Mouse (Mus musculus): Measurements from ENCODE around the gene Map7d2.
"Not testable (repeated sequence)": the region's sequence is repeated elsewhere in the genome, so short reads cannot be mapped to it uniquely, and the experiment has no call there.

Map7d2 gene

DNA sequence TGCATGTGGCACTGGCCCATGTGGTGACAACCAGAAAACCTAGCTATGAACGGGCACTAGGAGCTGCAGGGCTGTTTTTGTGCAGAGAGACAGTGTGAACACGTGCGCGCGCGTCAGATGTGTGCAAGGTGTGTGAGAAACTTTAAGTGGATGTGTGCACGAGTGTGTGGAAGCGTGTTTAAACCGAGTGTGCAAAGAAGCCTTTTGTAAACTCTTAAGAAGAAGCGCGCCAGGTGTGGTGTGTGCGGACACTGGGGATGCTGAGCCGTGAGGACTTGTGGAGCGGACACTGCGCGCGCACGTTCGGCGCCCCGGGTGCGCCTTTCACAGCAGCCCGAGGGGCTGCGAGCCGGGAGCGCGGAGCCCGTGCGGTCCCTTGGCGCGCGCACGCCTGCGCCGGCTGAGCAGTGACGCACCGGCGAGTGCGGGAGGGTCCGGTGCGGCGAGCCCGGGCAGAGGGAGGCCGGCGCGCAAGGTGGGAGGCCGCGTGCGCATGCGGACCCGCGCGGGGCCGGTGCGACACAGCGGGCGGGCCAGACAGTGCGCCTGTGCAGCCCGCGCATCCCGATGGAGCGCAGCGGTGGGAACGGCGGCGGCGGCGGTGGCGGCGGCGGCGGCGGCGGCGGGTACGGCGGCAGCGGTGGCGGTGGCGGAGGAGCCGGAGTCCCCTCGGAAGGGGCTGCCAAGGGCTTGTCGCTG lies at the start of gene Map7d2:
Map7d2 (plus strand) TSS at position 443 of the 699 bp plus-strand sequence.
- DNase-seq: no peak

- DNase-seq: peak; percentile 79 to 92
These were observed 42.3 kb upstream of the Map7d2 start, which contains the start of gene Eif1ax for GRCm38 (mm10) chrX:159371831-159372752. TSS of gene Eif1ax (plus strand) at chrX:159372178.

DNA sequence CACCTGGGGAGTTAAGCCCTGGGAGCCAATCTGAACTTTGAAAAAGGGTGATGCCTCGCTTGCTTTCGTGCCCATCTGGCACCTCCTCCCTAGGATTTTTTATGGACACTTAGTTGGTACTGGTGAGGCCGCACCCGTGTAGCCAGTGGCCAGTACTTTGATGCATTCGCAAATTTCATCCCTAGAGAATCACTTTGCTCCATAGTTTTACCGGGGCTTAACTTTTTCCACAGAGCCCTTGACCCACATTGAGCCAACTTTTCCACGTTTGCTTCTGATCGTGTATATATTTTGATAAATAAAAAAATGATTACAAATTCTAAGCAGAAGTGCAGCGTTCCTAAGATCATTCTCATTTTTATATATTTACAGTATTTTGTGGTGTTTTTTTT lies 41.6 kb upstream of the Map7d2 start:
- DNase-seq: no peak

GRCm38 (mm10) chrX:159387105-159387504 lies 27.3 kb upstream of the Map7d2 start:
- DNase-seq: no peak

- DNase-seq: no peak
These were observed 25.4 kb upstream of the Map7d2 start for GRCm38 (mm10) chrX:159388953-159389352.

DNA sequence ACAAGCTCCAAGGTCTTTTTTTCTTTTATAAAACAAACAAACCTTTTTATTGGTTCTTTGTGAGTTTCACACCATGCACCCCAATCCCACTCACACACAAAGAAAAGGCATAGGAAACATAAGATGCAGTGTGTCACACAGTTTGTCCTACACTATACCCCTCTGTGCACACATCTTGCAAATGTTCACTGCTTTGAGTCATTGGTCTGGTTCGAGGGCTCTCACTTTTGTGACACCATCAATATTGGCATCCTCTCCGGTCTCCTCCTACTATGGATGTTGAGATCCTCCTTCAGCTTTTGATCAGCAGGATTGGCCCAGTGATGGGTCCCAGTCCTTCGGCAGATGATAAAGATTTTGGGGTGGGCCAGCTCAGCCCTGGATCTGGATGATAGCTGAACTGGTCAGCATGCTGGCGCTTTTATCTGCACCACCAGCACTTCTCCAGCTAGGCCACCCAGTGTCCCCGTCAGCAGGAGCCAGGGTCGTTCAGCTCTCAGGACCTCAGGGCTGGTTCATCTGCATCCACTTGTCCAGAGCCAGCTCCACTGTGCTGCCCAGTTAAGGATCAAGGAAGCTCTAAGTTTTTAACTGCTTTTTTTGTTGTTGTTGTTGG lies 23.9 kb upstream of the Map7d2 start:
- no peak for DNase-seq

- DNase-seq: no peak
These were observed 23.1 kb upstream of the Map7d2 start for GRCm38 (mm10) chrX:159391239-159391638.

- peak in 1 of 2 experiments; percentile 53 for DNase-seq
These were observed 5.1 kb upstream of the Map7d2 start for GRCm38 (mm10) chrX:159409253-159409652.

GRCm38 (mm10) chrX:159414829-159415673 lies 679 bp downstream of the Map7d2 start:
- no peak for DNase-seq

- DNase-seq: not testable (repeated sequence)
These were observed 16.1 kb downstream of the Map7d2 start for GRCm38 (mm10) chrX:159430507-159430906.

DNA sequence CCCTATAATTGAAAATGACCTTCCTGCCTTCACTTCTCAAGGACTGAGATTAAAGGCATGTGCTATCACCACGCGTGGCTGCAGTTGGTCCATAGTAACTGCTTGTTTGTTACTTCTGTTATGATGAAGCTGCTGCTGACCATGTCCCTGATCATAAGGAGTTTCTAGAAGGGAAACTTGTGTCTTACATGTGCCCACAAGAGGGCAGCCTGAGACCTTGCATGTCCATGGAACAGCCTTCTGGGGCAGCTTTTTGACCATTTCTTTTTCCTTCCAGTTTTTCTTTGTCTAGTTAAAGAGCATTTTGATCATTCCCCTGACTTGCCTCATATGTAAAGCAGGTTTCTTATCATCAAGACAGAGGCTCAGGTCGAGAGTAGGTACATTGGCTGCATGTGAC lies 27.8 kb downstream of the Map7d2 start:
- peak; percentile 44 to 53 for DNase-seq

DNA sequence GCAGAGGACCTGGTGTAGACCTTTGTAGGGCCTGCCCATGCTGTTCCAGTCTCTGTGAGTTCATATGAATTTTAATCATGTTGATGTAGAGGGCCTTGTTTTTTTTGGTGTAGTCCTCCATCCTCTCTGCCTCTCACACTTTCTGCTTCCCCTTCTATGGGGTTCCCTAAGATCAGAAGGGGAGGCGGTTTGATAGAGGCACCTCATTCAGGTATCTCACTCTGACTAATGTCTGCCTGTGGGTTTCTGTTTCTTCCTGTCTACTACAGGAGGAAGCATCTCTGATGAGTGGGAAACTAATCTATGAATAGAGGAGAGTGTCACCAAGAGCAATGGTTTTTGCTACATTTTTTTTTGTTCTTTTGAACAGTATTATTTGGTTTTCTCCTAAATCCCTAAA lies 32.8 kb downstream of the Map7d2 start:
- no peak for DNase-seq

GRCm38 (mm10) chrX:159459006-159459654 lies 44.8 kb downstream of the Map7d2 start:
- DNase-seq: no peak

GRCm38 (mm10) chrX:159474799-159475198 lies 60.4 kb downstream of the Map7d2 start:
- DNase-seq: no peak

GRCm38 (mm10) chrX:159478243-159478940 lies 64.0 kb downstream of the Map7d2 start:
- DNase-seq: not testable (repeated sequence)

GRCm38 (mm10) chrX:159484247-159484646 lies 69.9 kb downstream of the Map7d2 start:
- DNase-seq: no peak

DNA sequence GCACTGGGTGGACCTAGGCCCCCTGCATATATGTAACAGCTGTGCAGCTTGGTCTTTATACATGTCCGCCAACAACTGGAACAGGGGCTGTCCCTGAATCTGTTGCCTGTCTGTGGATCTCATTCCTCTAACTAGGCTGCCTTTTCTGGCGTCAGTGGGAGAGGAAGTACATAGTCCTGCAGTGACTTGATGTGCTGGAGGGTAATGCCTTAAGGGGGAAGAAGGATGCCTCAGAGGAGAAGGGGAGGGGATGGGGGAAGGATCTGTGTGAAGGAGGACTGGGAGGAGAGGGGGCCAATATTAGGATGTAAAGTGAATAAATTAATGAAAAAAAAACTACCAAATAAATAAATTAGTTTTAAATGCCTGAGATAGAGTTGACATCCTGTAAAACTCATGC lies 88.8 kb downstream of the Map7d2 start:
- no peak for DNase-seq

DNA sequence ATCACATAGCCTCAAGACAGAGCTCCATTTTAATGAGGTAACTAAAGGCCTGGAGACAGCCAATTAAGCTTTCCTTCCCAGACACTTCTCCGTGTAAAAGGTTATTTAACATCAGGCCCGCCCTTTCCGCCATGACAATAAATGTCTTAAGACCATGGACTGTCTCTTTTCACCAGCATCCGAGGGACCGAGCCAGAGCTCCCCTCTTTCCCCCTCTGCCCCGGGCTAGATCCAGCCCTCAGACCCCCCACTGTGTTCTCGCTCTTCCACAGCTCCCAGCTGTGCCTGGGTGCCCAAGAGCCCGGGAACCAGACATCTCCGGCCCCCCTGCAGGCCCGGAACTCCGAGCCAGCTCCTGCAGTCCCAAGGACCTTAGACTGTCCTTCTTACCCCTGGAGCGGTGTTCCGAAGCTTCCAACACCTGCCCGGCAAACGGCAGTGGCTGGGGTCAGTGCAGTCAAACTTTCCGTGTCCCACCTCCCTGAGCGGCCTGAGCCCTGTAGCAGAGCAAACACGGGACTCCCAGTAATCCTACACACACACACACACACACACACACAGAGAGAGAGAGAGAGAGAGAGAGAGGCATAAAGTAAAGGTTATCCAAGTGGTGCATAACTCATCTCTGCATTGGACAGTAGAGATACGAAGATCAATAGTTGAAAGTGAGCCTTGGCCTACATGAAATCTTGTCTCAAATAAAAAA lies 94.1 kb downstream of the Map7d2 start:
- no peak for DNase-seq

DNA sequence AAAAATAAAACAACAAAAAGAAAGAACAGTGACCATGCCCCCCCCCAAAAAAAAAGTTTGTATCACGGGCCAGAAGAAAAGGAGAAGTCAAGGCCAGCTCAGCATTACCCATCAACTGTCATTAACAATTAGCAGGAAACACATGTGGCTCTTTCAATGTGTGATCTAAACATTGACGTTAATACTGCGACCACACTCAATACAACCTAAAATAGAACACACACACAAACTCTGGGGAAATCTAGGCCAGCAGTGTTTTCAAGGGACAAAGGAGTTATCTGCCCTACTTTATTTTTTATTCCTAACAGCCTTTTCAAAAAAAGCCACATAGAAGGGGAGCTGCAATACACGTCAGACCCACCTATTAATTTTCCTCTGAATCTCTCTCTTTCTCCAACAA lies 94.7 kb downstream of the Map7d2 start:
- DNase-seq: no peak

All from kidney, postnatal 25 days (tissue).